Mouse (Mus musculus) ES-E14 (cell line): ENCODE results near the gene Cyp2d22.

Experiments used
- ZC3H11A ChIP-seq: IDR thresholded peaks from 2 replicates; pipeline ENCODE4 v1.6.1; 2012; ENCODE audit warnings: low read depth, mild to moderate bottlenecking, inconsistent platforms, low read length, borderline replicate concordance
- ZNF384 ChIP-seq: IDR thresholded peaks from 2 replicates; pipeline ENCODE4 v1.6.1; 2012; ENCODE audit warnings: low read depth, low read length, inconsistent platforms

GRCm38 (mm10) chr15:82422935-82423334, 42.9 kb upstream of the Cyp2d22 start:
- TF ChIP-seq ZC3H11A (no peak), ZNF384 (no peak)
